Mouse (Mus musculus) testis, adult 2 months (tissue): ENCODE results near the gene Rpn1. TPM values are rescaled to one million over a fixed set of nuclear protein-coding genes. Genes with fewer than 3 reads are reported as not detected.

Source experiments
- H3K27ac ChIP-seq: fragments of 200-500 bp; 2 replicates; pipeline ENCODE4 v1.5.1; 2012; ENCODE audit warnings: low read depth, low read length; ENCODE audit not compliant: control insufficient read depth, insufficient read depth
- H3K27me3 ChIP-seq: fragments of 200-500 bp; 2 replicates; pipeline ENCODE4 v1.6.1; 2012; ENCODE audit warnings: mild to moderate bottlenecking, low read length, moderate library complexity; ENCODE audit not compliant: control insufficient read depth, insufficient read depth
- H3K36me3 ChIP-seq: fragments of 200-500 bp; 2 replicates; pipeline ENCODE4 v1.6.1; 2012; ENCODE audit warnings: mild to moderate bottlenecking, low read length; ENCODE audit not compliant: control insufficient read depth, insufficient read depth
- H3K4me1 ChIP-seq: fragments of 200-500 bp; 2 replicates; pipeline ENCODE4 v1.6.1; 2012; ENCODE audit warnings: low read length; ENCODE audit not compliant: control insufficient read depth, insufficient read depth
- H3K4me3 ChIP-seq: fragments of 200-500 bp; 2 replicates; pipeline ENCODE4 v1.5.1; 2012; ENCODE audit warnings: low read depth, mild to moderate bottlenecking, low read length, moderate library complexity, mixed read lengths; ENCODE audit not compliant: control insufficient read depth
- CTCF ChIP-seq: fragments of 200-500 bp; IDR thresholded peaks from 2 replicates; pipeline ENCODE4 v1.5.1; 2012; ENCODE audit warnings: low read depth, mild to moderate bottlenecking, inconsistent platforms, low read length, moderate library complexity; ENCODE audit not compliant: control insufficient read depth, insufficient read depth, insufficient replicate concordance
- POLR2A ChIP-seq: fragments of 200-500 bp; IDR thresholded peaks from 2 replicates; pipeline ENCODE4 v1.6.1; 2012; ENCODE audit warnings: low read depth, mild to moderate bottlenecking, inconsistent platforms, low read length, moderate library complexity; ENCODE audit not compliant: control insufficient read depth
- polyA plus RNA-seq: library from polyadenylated mRNA; depleted of rRNA; stranded (reverse); fragments of >200 nt; gene quantifications from 2 replicates; pipeline ENCODE4 v1.2.3, GENCODE M21; 2012

Rpn1 gene
- polyA plus RNA-seq, 1 experiment, result 230 TPM

GRCm38 (mm10) chr6:88107661-88108535, 23.6 kb downstream of the Rpn1 start:
- no peaks in the 10 kb centered on the region for H3K27me3 ChIP-seq
- H3K4me3 ChIP-seq, result no peak overlapping the region
- peaks cover 11% of the 10 kb centered on the region for H3K4me1 ChIP-seq
- H3K27ac ChIP-seq, result no peak overlapping the region
- TF ChIP-seq POLR2A (no peak), CTCF (no peak)
- peaks cover 3% of the 10 kb centered on the region; the same call in 1 of the 2 replicates for H3K36me3 ChIP-seq

DNA sequence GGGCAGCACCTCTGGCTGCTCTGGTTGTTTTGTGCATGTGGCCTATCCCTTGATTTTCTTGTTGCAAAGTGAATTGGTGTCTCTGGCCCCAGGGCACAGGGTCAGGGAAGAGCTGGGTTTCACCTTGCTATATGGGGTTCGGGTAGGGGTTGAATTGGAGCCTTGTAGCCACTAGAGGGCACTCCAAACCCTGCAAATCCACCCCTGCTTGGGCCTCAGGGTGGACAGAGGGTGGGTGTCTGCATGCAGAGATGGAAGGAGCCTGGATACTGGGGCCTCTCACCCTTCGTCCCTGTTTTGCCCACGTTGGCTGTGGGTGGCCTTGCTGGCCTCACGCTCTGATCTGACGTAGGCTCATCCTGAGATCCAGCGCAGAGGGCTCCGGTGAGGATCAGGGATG, 28.9 kb downstream of the Rpn1 start:
- Histone ChIP-seq H3K36me3 (no peaks in the 10 kb centered on the region), H3K27ac (no peak overlapping the region), H3K27me3 (no peaks in the 10 kb centered on the region), H3K4me3 (no peak overlapping the region), H3K4me1 (peaks cover 2% of the 10 kb centered on the region)
- TF ChIP-seq CTCF (peak; percentile 75; the same call in 1 of the 2 replicates), POLR2A (no peak)

DNA sequence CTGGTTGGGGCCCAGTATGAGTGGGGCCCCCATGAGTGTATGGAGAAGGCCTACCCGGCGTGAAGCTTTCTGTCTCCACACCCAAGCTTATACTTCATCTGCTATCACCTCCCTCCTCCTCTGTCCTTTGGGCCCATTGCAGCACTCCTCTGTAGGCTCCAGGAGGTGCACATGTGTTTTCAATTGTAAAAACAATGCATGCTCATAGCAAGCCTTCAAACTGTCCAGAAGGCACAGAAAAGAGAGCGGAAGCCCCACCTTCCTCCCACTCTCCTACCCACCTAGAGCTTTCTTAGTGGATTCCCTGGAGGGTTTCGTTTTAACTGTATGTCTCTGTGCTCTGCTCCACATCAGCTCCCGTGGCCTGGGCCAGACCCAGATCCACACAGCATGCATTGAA, 30.1 kb downstream of the Rpn1 start:
- H3K27me3 ChIP-seq, result no peaks in the 10 kb centered on the region
- peaks cover 2% of the 10 kb centered on the region for H3K4me1 ChIP-seq
- no peak for TF ChIP-seq POLR2A
- TF ChIP-seq CTCF, result no peak
- H3K4me3 ChIP-seq, result no peak overlapping the region
- no peaks in the 10 kb centered on the region for H3K36me3 ChIP-seq
- no peak overlapping the region for H3K27ac ChIP-seq

GRCm38 (mm10) chr6:88116347-88117183, 32.3 kb downstream of the Rpn1 start:
- H3K36me3 ChIP-seq, result no peaks in the 10 kb centered on the region
- H3K4me1 ChIP-seq, result peaks cover 2% of the 10 kb centered on the region
- H3K27ac ChIP-seq, result no peak overlapping the region
- no peak overlapping the region for H3K4me3 ChIP-seq
- no peaks in the 10 kb centered on the region for H3K27me3 ChIP-seq
- TF ChIP-seq CTCF, result no peak
- no peak for TF ChIP-seq POLR2A

GRCm38 (mm10) chr6:88117184-88117575, 32.9 kb downstream of the Rpn1 start:
- Histone ChIP-seq H3K4me3 (no peak overlapping the region), H3K27ac (no peak overlapping the region), H3K27me3 (no peaks in the 10 kb centered on the region), H3K4me1 (peaks cover 2% of the 10 kb centered on the region), H3K36me3 (no peaks in the 10 kb centered on the region)
- no peak for TF ChIP-seq POLR2A
- TF ChIP-seq CTCF, result no peak

GRCm38 (mm10) chr6:88119309-88119708, 35.0 kb downstream of the Rpn1 start:
- Histone ChIP-seq H3K4me3 (no peak overlapping the region), H3K4me1 (peaks cover 2% of the 10 kb centered on the region), H3K27me3 (no peaks in the 10 kb centered on the region), H3K36me3 (no peaks in the 10 kb centered on the region), H3K27ac (no peak overlapping the region)
- no peak for TF ChIP-seq POLR2A
- TF ChIP-seq CTCF, result peak; percentile 75; the same call in 1 of the 2 replicates

GRCm38 (mm10) chr6:88120813-88121212, 36.5 kb downstream of the Rpn1 start:
- peaks cover 2% of the 10 kb centered on the region for H3K4me1 ChIP-seq
- H3K27ac ChIP-seq, result no peak overlapping the region
- H3K4me3 ChIP-seq, result no peak overlapping the region
- H3K36me3 ChIP-seq, result no peaks in the 10 kb centered on the region
- no peaks in the 10 kb centered on the region for H3K27me3 ChIP-seq
- no peak for TF ChIP-seq POLR2A
- no peak for TF ChIP-seq CTCF
